Mouse (Mus musculus) layer of hippocampus, adult 2 months (tissue): ENCODE data around the gene Emsy. TPM values are rescaled to one million over a fixed set of nuclear protein-coding genes. Genes with fewer than 3 reads are reported as not detected.

Experiments used
- DNase-seq, 2 experiments: peaks; one replicate each; pipeline ENCODE4 v3.0.0; 2022; ENCODE audit warnings: low spot score in 2 of 2
- H3K27ac ChIP-seq: fragments of 200-600 bp; 2 replicates; pipeline ENCODE4 v1.8.1; 2022
- H3K4me3 ChIP-seq: fragments of 200-600 bp; 2 replicates; pipeline ENCODE4 v1.8.1; 2022; ENCODE audit warnings: mild to moderate bottlenecking
- CTCF ChIP-seq: fragments of 200-600 bp; conservative IDR thresholded peaks from 2 replicates; pipeline ENCODE4 v1.8.1; 2022; ENCODE audit warnings: antibody characterized with exemption, mild to moderate bottlenecking, moderate library complexity
- total RNA-seq, 2 experiments: library from RNA; stranded (reverse); gene quantifications; 2 replicates each; pipeline ENCODE4 v1.2.3; 2021

The Emsy gene
- total RNA-seq, 2 experiments from 2014 or later = 69.9 to 82.7 TPM

GRCm38 (mm10) chr7:98542267-98542666 is 114.3 kb downstream of the Emsy start:
- Histone ChIP-seq H3K4me3 (no peak overlapping the region), H3K27ac (no peak overlapping the region)
- no peak for DNase-seq
- TF ChIP-seq CTCF = no peak

- Histone ChIP-seq H3K4me3 (no peak overlapping the region), H3K27ac (no peak overlapping the region)
- DNase-seq = no peak
- no peak for TF ChIP-seq CTCF
Observed at GRCm38 (mm10) chr7:98541564-98541963, 115.0 kb downstream of the Emsy start.

GRCm38 (mm10) chr7:98540879-98541278 is 115.7 kb downstream of the Emsy start:
- Histone ChIP-seq H3K4me3 (no peak overlapping the region), H3K27ac (no peak overlapping the region)
- no peak for DNase-seq
- no peak for TF ChIP-seq CTCF

GRCm38 (mm10) chr7:98537967-98538573 is 118.5 kb downstream of the Emsy start:
- no peak for TF ChIP-seq CTCF
- H3K27ac ChIP-seq = no peak overlapping the region

GRCm38 (mm10) chr7:98537210-98537966 is 119.2 kb downstream of the Emsy start:
- no peak for TF ChIP-seq CTCF
- no peak for DNase-seq
- Histone ChIP-seq H3K27ac (no peak overlapping the region), H3K4me3 (no peak overlapping the region)

More at GRCm38 (mm10) chr7:98537967-98538573, 118.5 kb downstream of the Emsy start:
- no peak overlapping the region for H3K4me3 ChIP-seq
- DNase-seq = no peak

Other genes with a start within 250 kb of the Emsy start
- not detected for gene Gucy2d, start 216.4 kb downstream of the Emsy start, total RNA-seq
- 1 to 10 TPM; 1.7 to 2.2 TPM for gene Lrrc32, start 167.5 kb downstream of the Emsy start, total RNA-seq
- 10 to 100 TPM; 73.2 to 79.5 TPM for gene Thap12, start 46.3 kb upstream of the Emsy start, total RNA-seq
- 1 to 10 TPM; 2.0 to 2.5 TPM for gene Wnt11, start 178.3 kb upstream of the Emsy start, total RNA-seq